20 mouse cellular contexts compared by ENCODE assay signal in the genomic region with DNA sequence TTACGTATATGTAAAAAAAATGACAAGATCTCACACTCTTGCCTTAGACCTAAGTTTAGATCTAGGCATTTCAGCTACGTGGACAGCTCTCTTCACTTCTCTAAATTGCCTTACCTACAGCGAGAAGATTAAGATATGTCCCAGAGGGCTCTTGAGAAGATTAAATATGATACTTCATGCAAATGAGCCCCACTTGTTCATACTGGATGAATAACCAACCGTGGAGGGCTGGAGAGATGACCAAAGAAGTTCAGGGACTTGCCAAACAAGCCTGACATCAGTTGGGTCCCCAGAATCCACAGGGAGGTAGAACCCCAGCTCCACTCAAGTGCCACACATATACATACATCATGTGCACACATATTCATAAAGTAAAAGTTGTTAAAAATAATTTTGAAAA. TPM values are rescaled to one million over a fixed set of nuclear protein-coding genes. Genes with fewer than 3 reads are reported as not detected.
"Had no signal": no experiment of that assay in that cellular context is flagged by ENCODE, and none has a peak within 500 bp of the region (broad histone marks: within the 10 kb centered on the region; RNA-seq: fewer than 3 reads in every experiment).

No protein-coding gene starts in this region.

- H3K4me1 ChIP-seq: midbrain, embryonic 10.5 days; midbrain, embryonic 12.5 days; neural tube, embryonic 13.5 days; neural tube, embryonic 15.5 days had no signal

- H3K36me3 ChIP-seq: liver, embryonic 12.5 days; midbrain, embryonic 10.5 days; midbrain, embryonic 12.5 days; neural tube, embryonic 13.5 days; neural tube, embryonic 15.5 days had no signal

- H3K4me3 ChIP-seq: liver, embryonic 12.5 days; midbrain, embryonic 10.5 days; midbrain, embryonic 12.5 days; myocyte; neural tube, embryonic 13.5 days; neural tube, embryonic 15.5 days had no signal

- H3K4me2 ChIP-seq: liver, embryonic 12.5 days; lung, embryonic 14.5 days; midbrain, embryonic 12.5 days; neural tube, embryonic 13.5 days; neural tube, embryonic 15.5 days had no signal

- H3K27me3 ChIP-seq: liver, embryonic 12.5 days; midbrain, embryonic 12.5 days; neural tube, embryonic 13.5 days; neural tube, embryonic 15.5 days had no signal

- DNase-seq: lung, adult 18-20 months; lung, embryonic 14.5 days; lung, postnatal 10 days; lung, postnatal 4 days; midbrain, embryonic 14.5 days; right cerebral cortex, postnatal 14 days; thymus, adult 18-20 months; thymus, postnatal 25 days; thymus, postnatal 4 days had no signal

- ATAC-seq: liver, embryonic 12.5 days had no signal

- H3K9ac ChIP-seq: liver, embryonic 12.5 days; liver, embryonic 14.5 days; lung, embryonic 14.5 days; midbrain, embryonic 12.5 days; neural tube, embryonic 13.5 days; neural tube, embryonic 15.5 days had no signal

- H3K27ac ChIP-seq: liver, embryonic 12.5 days; liver, embryonic 14.5 days; midbrain, embryonic 10.5 days; midbrain, embryonic 12.5 days; neural tube, embryonic 13.5 days; neural tube, embryonic 15.5 days had no signal

- H3K9me3 ChIP-seq: liver, embryonic 12.5 days; midbrain, embryonic 10.5 days; midbrain, embryonic 12.5 days; neural tube, embryonic 13.5 days; neural tube, embryonic 15.5 days had no signal

RNA-seq across cellular contexts. Expression of a gene that starts 11.6 kb away (rescaled TPM):
- total RNA-seq: megakaryocyte, adult 5-6 weeks; midbrain, postnatal 0 days had no signal
- polyA plus RNA-seq: liver, embryonic 12.5 days; liver, embryonic 16.5 days; lung, embryonic 14.5 days; midbrain, embryonic 10.5 days; midbrain, embryonic 12.5 days; midbrain, embryonic 14.5 days; midbrain, postnatal 0 days; neural tube, embryonic 11.5 days; neural tube, embryonic 13.5 days; neural tube, embryonic 15.5 days had no signal
